Mouse (Mus musculus) layer of hippocampus, adult 8-10 months (tissue): ENCODE data around the gene Notch2. TPM values are rescaled to one million over a fixed set of nuclear protein-coding genes. Genes with fewer than 3 reads are reported as not detected.

Source experiments
- DNase-seq, 2 experiments: peaks; one replicate each; pipeline ENCODE4 v3.0.0; 2022; ENCODE audit warnings: low spot score in 2 of 2
- total RNA-seq, 4 experiments: library from RNA; stranded (reverse); gene quantifications; 2 replicates each; pipeline ENCODE4 v1.2.4; 2022

Gene Notch2
- total RNA-seq, 4 experiments from 2014 or later: 22.9 to 29.1 (median 26.8) TPM

- no peak for DNase-seq
Observed at GRCm38 (mm10) chr3:97993920-97994545, 19.3 kb upstream of the Notch2 start.

GRCm38 (mm10) chr3:97994818-97995217, 18.5 kb upstream of the Notch2 start:
- DNase-seq: no peak

DNA sequence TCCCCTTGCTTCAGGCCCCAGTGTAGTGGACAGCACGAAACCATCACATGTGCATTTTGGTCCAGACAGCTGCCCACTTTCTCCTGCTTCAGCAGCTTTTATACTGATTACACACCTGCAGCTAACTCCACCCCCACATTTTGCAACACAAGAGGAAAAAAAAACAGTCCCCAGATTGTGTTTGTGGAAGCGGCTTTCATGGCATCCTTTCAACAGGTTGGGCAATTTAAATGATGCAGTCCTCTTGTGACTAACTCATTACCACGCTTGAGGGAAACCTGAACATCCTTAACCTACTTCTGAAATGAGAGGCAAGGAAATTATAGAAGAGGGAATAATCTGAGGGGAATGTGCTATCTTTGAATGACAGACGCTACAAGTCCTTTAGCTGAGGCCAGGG, 15.0 kb upstream of the Notch2 start:
- no peak for DNase-seq

GRCm38 (mm10) chr3:98003558-98003957, 9.8 kb upstream of the Notch2 start:
- DNase-seq: no peak

GRCm38 (mm10) chr3:98004231-98004630, 9.1 kb upstream of the Notch2 start:
- no peak for DNase-seq

DNA sequence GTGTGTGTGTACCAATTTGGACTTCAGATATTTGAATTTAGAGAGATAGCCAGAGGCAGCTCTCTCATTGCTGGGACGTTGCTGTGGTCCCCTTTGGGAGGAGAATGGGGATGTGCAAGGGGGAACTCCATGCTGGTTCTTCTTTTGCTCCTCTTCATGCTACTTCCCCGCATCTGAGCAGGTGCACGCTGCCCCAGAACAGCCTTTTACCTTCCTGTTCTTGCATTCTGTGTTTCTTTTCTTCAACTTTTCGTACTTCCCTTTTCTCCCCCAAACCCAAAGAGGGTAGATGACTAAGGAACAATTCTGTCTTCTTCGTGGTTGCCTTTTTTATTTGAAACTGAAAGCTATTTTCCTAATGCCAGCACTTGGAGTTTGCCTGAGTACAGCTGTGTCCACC, 8.0 kb upstream of the Notch2 start:
- no peak for DNase-seq

- DNase-seq: no peak
Observed at GRCm38 (mm10) chr3:98006046-98006691, 7.2 kb upstream of the Notch2 start.

DNA sequence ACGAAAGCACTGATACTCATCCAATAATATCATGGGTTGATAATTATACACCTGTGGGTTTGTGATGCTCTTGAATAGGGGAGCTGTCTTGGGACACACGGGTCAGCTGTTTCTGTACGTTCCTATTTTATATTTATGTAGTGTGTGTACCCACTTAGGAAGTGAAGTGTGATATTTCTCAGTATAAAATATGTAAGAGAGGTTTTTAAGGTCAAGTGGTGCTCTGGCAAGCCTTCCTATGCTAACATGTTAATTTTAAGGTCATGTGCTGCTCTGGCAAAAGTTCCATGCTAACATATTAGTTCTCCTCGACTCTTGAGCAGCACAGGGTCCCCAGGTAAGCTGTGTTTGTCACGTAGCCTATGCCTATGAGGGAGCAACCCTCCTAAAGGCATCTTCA, 6.4 kb upstream of the Notch2 start:
- DNase-seq: no peak

DNA sequence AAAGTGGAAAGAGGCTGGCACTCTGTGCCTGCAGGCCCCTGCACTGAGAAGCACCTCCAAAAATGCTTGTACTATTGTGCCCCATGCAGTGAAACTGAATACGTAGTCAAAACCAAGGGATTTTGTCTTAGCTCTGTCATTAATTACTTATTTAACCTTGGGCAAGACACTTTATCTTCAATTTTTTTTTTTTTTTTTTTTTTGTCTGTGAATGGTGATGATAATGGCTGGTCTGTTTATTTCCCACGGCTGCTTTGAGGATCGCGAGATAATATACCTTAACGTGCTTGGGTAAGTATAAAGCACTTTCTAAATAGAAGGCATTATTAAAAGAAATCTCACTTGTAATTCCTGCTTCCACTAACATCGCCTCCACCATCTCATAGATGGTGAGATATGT, 5.2 kb upstream of the Notch2 start:
- no peak for DNase-seq

DNA sequence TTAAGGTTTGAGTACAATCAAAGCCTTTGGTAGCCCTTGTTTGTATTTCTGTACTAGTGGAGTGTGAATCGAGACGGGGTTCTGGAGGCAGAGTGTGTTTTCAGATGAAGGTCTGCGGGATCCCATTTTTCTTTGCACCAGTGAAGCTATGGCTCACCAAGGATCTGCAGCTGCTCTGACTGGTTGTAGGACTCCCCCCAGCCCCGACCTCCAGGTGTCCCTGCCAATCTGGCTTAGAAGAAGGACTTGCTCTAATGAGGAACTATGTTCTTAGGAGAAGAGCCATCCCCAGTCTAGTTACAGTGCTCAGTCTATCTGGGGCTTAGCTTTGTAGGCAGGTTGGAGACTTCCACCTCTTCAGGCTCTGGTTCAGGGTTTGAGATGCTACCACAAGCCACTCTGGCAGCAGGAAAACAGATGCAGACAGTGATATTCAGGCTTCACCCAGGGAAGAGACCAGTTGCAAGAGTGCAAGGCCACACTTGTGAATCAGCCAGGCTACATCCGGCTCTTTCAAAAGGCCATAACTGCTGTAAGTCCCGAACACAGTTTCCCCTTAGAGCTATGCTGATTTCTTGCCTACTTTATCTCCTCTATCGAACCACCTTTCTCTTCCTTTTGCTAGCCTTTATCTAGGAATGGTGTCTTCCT, 4.0 kb upstream of the Notch2 start:
- no peak for DNase-seq

DNA sequence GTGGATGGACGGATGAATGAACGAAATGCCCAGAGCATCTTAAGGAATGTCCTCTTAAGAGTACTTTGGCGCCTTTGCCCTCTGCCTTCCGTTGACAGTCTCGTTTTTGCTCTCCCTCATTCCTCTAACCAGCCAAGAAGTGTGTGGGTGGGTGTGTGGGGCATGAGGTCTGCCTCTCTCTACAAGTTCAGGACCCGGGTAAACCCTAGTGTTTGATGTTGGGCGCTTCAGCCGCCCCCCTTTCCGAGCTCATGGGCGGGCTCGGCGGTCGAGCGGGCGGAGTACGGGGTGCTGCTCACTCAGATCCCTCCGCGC, 284 bp upstream of the Notch2 start:
- no peak for DNase-seq

DNA sequence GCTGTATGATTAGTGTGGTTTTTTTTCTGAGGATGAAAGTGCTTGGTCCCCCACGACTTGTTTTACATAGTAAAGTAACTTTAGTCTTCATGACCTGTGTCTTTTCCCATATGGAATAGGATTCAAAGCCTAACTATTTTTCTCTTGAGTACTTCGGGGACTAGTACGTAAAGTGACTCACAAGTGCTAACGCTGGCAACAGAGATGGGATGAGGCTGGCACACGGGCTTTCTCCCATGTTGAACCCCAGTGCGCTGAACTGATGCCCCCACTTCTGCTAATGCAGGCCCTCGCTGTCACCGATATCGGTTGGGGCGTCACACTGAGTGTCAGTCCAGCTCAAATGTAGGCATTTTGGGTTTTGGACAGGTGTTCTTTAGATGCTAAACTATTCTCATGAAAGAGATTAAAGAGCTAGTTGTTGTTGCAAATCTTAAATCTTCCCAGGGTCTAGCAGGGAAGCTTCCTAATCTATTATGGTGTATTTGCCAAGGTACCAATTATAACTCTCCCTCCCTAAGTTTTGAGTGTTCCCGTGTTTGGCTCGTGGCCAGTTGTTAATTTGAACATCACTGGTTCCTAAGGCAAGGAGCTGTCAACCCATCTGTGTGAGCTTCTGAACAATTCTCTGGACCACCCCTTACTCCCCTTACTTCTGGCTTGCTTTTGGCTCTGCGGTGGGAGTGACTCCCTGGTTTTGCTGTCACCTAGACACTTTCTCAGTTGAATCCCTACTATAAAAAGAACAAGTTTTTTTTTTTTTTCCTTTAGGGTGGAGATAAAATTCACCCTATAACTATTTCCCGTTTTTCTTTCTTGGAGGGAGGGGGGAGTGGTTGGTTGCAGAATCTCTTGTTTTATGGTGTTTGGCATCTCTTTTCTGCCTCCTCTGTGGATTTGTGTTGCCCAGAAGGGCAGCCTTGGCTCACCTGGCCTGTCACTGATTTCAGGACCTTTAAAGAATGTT, 2.2 kb downstream of the Notch2 start:
- no peak for DNase-seq

- no peak for DNase-seq
Observed at GRCm38 (mm10) chr3:98016901-98017591, 3.7 kb downstream of the Notch2 start.

DNA sequence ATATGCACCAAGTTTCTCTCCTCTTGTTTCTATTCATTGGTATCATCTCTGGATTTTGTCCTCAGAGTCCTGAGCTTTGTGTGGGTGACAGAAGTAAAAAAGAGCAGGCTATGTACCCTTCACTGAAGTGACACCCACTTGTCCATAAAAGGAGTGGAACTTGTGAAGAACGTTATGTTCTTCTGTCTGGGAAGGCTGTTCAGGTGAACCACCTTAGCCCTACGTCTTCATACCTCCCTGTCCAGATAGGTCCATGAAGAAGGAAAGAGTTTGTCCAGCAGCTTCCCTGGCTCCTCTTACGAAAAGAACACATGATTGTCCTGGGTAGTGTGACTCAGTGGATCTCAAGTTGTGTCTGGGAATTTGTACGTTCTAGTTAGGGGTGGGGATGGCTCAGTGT, 4.9 kb downstream of the Notch2 start:
- no peak for DNase-seq

DNA sequence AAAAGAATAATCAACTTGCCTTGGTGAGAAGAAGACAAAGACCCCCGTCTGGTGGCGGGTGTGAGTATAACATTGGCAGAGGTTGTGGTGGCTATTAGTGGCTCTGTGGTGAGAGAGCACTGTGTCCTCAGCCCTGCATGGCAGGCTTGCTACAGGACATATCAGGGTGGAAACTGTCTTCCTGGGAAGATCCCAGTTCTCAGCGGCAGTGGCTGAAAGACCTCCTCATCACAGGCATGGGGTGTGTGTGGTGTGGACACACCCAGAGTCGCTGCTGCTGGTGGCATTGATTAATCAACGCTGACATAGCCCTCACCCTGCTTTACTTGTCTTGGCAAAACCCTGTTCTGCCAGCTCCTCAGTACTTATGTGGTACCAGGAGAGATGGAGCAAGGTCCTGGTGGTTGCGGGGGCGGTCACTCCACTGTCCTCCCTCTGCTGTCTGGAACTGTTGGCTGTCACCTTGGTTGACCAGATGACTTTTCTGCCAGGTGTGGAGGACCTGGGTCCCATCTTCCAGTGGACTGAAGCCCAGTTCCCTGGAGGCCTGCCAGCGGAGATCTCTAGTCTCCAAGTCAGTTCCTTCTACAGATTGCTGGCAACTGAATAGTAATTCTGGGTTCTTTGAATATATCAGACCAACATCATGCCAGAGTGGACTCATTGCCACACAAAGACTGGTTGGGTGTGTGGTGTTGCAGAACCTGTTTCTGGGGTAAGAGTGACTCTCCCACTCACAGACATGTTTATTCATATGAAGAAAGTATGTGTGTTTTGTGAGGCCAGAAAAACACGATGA, 7.3 kb downstream of the Notch2 start:
- no peak for DNase-seq

- no peak for DNase-seq
Observed at GRCm38 (mm10) chr3:98024288-98024848, 11.0 kb downstream of the Notch2 start.

- no peak for DNase-seq
Observed at GRCm38 (mm10) chr3:98025521-98025920, 12.2 kb downstream of the Notch2 start.

DNA sequence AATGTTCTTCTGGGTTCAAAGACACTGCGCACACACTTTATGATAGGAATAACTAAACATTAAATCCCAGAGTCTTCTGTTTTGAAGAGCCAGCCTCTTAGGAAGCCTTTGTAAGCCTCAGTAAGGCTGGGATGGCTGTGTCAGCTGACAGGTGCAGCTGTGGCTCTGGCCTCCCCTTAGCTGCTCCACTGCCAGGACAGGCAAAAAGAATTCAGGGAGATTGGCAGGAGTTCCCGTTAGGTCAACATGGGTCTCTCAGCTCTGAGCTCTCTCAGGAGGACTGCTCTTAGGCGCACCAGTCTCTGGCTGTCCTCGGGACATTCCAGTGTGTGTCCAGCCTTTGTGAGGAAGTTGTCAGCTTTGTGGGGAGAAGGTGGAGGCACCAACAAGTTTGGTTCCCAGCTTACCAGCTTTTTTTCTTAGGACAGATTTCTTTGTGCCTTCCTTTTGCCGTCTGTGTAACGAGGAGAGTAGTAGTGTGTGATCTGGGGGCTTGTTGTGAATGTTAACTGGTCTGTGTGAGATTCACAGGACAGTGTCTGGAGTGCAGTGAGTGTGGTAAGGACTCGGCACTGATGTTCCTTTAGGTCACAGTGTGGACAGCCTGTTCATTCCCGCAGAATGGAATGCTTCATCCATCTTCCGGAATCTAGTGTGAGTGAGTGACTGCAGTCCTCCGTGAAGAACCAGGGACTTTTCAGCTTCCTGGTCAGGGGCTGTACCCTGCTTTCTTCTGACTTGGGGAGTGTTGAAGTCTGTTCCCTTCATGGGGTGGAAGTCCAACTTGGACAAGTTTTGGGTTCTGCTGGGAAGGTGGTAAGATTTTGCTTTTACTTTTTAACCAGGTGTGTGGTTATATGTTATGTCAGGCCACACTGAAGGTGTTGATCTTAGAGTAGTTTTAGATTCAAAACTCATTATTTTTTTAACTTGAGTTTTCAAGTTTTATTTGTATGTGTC, 12.9 kb downstream of the Notch2 start:
- no peak for DNase-seq

GRCm38 (mm10) chr3:98027371-98027774, 14.0 kb downstream of the Notch2 start:
- DNase-seq: no peak
